Mouse (Mus musculus) embryonic facial prominence, embryonic 10.5 days (tissue): Measurements from ENCODE around the gene Cyba. TPM values are rescaled to one million over a fixed set of nuclear protein-coding genes. Genes with fewer than 3 reads are reported as not detected.
A peak's percentile ranks its signal among the peaks of the same experiment; 100 is the strongest.

Experiments used
- DNase-seq: peaks from one replicate; pipeline ENCODE4 v3.0.0-alpha.2; 2017; ENCODE audit warnings: low spot score
- H3K27ac ChIP-seq: fragments of 300-500 bp; sonication (generic); replicated peaks from 2 replicates; pipeline ENCODE4 v1.5.1; 2016; ENCODE audit warnings: mild to moderate bottlenecking
- H3K27me3 ChIP-seq: fragments of 300-500 bp; sonication (generic); replicated peaks from 2 replicates; pipeline ENCODE4 v1.6.1; 2016; ENCODE audit warnings: low read depth, mild to moderate bottlenecking; ENCODE audit not compliant: poor library complexity, severe bottlenecking
- H3K36me3 ChIP-seq: fragments of 300-500 bp; sonication (generic); replicated peaks from 2 replicates; pipeline ENCODE4 v1.6.1; 2016; ENCODE audit warnings: mild to moderate bottlenecking, moderate library complexity
- H3K4me1 ChIP-seq: fragments of 300-500 bp; sonication (generic); 2 replicates; pipeline ENCODE4 v1.6.1; 2016
- H3K4me3 ChIP-seq: fragments of 300-500 bp; sonication (generic); 2 replicates; pipeline ENCODE4 v1.5.1; 2016; ENCODE audit warnings: mild to moderate bottlenecking, moderate library complexity
- H3K9me3 ChIP-seq: fragments of 300-500 bp; sonication (generic); 2 replicates; pipeline ENCODE4 v1.6.1; 2016; ENCODE audit warnings: mild to moderate bottlenecking
- WGBS: fragments of 180-500 bp; shearing (Covaris S2); methylation state at CpG from one replicate; pipeline ENCODE4 v1.1.7; 2016; 5-methylcytosine and 5-hydroxymethylcytosine counted together
- polyA plus RNA-seq: library from polyadenylated mRNA; unstranded; fragments of >200 nt; fragmentation: Nextera tagmentation; extraction: Ambion mirVana; gene quantifications from 2 replicates; pipeline ENCODE4 v1.2.1, GENCODE M21; 2016

Cyba gene
- polyA plus RNA-seq, 1 experiment from 2014 or later, result 62.6 TPM

DNA sequence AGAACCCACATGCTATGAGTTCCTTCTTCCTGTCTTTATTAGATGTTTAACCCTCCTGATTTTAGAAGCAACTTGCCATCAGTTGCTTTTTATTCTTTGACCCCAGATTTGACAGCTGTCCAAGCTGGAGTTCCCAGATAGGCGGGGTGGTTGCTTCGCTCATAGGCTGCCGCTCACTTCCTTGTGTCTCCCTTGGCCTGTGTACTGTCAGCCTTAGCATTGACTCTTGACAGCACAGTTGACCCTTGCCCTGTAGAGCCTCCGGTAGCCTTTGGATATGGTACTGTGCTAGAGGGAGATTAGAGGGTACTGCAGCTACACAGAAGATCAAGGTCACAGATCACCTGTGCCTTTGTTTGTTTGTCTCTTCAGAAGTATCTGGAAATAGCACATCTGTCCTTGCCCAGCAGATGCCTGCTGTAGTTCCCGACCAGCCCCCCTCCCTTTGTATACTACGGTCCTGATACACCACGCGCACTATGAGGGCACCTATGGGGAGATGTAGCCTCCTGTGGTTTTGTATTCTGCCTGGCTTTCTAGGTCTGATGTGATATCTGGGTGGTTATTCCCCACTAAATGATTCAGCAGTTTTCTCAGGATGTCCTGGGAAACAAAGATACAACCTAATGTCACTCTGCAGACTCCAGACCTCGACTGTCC is 27.5 kb downstream of the Cyba start:
- Histone ChIP-seq H3K27ac (no peak overlapping the region), H3K4me1 (no peaks in the 10 kb centered on the region), H3K27me3 (no peaks in the 10 kb centered on the region), H3K4me3 (no peak overlapping the region), H3K36me3 (peaks cover 99% of the 10 kb centered on the region), H3K9me3 (no peaks in the 10 kb centered on the region)
- no peak for DNase-seq
- 93% methylated on average over 9 of the region's 9 CpGs for WGBS

DNA sequence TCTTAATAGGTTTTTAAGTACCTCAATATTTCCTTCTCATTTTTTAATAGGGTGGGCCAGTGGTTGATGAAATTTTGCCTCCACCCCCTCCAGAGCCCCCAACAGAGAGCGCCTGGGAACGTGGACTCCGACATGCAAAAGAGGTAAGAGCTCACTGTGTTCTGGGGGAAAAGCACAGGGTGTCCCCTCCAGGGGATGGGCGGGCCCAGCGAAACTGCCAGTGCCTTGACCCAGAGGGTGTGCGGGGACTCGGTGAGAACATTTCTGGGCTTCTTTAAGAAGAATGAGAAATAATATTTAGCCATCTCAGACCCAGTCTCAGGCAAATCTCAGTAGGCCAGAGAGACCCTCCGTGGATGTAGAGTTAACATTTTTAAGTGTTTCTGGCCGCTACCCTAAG is 34.5 kb downstream of the Cyba start:
- no peaks in the 10 kb centered on the region for H3K27me3 ChIP-seq
- H3K27ac ChIP-seq, result no peak overlapping the region
- H3K4me1 ChIP-seq, result no peaks in the 10 kb centered on the region
- WGBS, result 94% methylated on average over 9 of the region's 9 CpGs
- no peak for DNase-seq
- H3K36me3 ChIP-seq, result peaks cover 96% of the 10 kb centered on the region
- no peak overlapping the region for H3K4me3 ChIP-seq
- no peaks in the 10 kb centered on the region for H3K9me3 ChIP-seq

DNA sequence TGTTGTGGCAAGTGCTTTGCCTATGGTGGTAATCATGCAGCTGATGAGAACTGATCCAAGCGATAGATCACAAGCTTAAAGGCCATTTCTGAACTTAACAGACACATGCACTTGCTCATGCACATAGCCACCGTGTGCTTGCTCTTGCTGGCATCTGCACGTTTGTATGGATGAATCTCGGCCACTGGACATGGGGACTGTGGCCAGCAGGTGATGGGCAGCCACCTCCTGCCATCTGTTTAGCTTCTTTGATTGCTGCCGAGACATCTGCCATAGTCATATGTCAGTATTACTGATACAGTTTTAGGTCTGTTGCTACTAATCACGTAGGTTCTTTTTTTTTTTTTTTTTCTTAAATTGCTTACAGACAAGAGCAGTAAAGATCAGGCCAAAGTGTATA is 37.4 kb downstream of the Cyba start:
- Histone ChIP-seq H3K27ac (no peak overlapping the region), H3K4me1 (no peaks in the 10 kb centered on the region), H3K9me3 (no peaks in the 10 kb centered on the region), H3K27me3 (no peaks in the 10 kb centered on the region), H3K36me3 (peaks cover 94% of the 10 kb centered on the region), H3K4me3 (no peak overlapping the region)
- WGBS, result 92% methylated on average over 6 of the region's 6 CpGs
- no peak for DNase-seq

DNA sequence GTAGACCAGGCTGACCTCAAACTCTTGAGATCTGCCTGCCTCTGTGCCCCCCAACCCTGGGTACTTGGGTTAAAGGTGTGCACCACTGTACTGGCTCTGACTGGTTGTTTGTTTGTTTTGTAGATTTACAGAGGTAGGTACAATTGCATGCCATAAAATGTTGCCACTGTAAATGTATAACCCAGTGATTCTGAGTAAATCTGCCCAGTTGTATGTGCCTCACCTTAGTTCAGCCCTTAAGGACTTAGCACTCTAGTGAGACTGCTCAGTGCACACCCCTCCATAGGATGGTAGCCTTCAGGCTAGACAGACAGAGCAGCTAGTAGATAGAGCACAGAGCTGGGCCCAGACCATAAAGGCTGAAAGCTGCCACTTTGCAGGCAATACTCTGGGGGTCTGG is 39.0 kb downstream of the Cyba start:
- Histone ChIP-seq H3K4me3 (no peak overlapping the region), H3K27ac (no peak overlapping the region), H3K4me1 (no peaks in the 10 kb centered on the region), H3K9me3 (no peaks in the 10 kb centered on the region), H3K27me3 (no peaks in the 10 kb centered on the region), H3K36me3 (peaks cover 94% of the 10 kb centered on the region)
- DNase-seq, result no peak

DNA sequence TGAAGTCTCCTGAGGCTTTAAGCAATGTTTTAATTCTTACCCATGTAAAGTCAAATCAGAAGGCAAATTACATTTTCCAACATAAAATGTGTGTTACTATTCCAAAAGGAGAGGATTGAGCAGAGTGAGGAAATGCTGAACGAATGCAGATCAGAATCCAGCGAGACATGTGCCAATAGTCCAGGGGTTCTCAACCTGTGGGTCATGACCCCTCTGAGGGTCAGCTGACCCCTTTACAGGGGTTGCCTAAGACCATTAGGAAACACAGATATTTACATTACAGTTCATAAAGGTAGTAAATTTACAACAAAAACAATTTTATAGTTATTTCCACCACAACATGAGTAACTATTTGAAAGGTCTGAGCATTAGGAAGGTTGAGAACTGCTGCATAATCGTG is 42.0 kb downstream of the Cyba start:
- DNase-seq, result no peak
- Histone ChIP-seq H3K4me3 (no peak overlapping the region), H3K27ac (no peak overlapping the region), H3K4me1 (no peaks in the 10 kb centered on the region), H3K9me3 (no peaks in the 10 kb centered on the region), H3K27me3 (no peaks in the 10 kb centered on the region), H3K36me3 (peaks cover 98% of the 10 kb centered on the region)
- 90% methylated on average over 3 of the region's 3 CpGs for WGBS

DNA sequence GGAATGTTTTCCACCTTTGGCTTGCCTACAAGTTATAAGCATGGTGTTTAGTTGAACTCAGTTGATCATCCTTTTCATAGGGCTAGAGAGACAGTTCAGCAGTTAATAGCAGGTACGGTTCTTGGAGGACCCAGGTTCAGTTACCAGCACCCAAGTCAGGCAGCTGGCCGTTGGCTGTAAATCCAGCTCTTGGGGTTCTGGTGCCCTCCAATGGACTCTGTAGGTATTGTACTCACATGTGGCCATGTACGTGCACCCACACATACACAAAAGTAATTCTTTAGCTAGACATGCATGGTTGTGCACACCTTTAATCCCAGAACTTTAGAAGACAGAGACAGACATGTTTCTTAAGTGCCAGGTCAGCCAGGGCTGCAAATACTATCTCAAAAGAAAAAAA is 43.4 kb downstream of the Cyba start:
- Histone ChIP-seq H3K36me3 (peaks cover 98% of the 10 kb centered on the region), H3K27ac (no peak overlapping the region), H3K9me3 (no peaks in the 10 kb centered on the region), H3K4me3 (no peak overlapping the region), H3K27me3 (no peaks in the 10 kb centered on the region), H3K4me1 (no peaks in the 10 kb centered on the region)
- DNase-seq, result no peak
- WGBS, result 87% methylated on average over 3 of the region's 3 CpGs

DNA sequence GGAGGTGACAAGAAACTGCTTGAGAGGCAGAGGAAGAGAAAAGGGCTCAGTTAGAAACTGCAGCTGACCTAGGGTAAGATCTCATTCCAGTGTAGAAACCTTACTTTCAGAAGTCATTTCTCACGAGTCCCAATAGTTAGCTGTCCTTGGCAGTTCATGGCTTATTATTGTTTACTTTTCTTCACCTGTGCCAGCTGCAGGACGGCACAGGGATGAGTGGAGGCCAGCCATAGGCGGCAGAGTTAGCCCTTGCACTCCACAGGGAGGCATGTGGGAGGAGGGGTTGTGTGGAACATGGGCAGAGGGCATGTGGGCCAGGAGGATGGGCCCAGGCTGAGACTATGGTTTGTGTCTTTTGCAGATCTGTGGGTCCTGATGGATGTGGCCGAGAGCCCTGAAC is 49.7 kb downstream of the Cyba start:
- no peak for DNase-seq
- Histone ChIP-seq H3K4me3 (no peak overlapping the region), H3K9me3 (no peaks in the 10 kb centered on the region), H3K4me1 (peaks cover 8% of the 10 kb centered on the region), H3K36me3 (peaks cover 96% of the 10 kb centered on the region), H3K27ac (no peak overlapping the region), H3K27me3 (no peaks in the 10 kb centered on the region)
- WGBS, result 88% methylated on average over 4 of the region's 4 CpGs

DNA sequence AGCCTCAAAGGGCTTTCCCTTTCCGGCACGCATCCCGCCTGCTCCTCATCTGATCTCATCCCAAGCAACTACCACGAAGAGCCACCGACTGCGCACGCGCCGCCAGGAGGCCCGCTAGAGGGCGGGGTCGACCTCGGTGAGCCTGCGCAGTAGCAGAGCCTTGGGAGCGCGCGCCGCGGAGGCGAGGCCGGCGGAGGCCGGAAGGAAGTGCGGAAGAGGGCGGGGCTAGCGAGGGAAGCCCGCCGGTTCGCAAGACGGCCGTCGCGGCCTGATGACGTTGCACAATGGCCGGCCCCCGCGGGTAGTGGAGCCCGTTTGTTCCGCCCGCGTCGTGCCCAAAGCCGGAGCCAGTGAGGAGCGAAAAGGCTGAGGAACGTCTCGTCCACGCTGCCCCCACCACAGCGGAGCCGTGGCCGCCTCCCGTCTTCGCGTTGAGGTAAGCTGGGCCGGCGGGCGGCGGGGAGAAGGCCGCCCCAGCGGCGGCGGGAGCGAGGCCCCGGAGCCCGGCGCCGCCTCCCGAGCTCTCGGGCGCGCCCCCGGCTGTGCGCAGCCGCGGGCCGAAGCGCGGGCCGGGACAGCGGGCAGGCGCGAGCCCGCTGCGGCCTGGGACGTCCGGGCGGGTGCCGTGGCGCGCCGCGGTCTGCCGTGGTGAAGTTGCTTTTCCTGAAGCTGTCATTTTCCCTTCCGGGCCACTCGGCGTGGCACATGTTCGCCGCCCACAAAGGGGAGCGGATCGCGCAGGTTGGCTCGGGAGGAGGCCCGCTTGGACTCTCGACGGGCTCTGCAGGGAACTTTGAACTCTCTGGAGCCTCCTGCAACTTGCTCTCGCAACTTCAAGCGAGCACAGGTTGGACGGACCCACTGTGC is 56.1 kb downstream of the Cyba start, which contains the start of gene Zc3h18:
Zc3h18 (plus strand) TSS at position 245 of the 867 bp plus-strand sequence.
- peaks cover 36% of the 10 kb centered on the region for H3K36me3 ChIP-seq
- H3K27me3 ChIP-seq, result no peaks in the 10 kb centered on the region
- H3K9me3 ChIP-seq, result no peaks in the 10 kb centered on the region
- WGBS, result under 1% methylated on average over 107 of the region's 107 CpGs
- peak within 1 kb of the TSS; percentile 94 for H3K27ac ChIP-seq
- H3K4me3 ChIP-seq, result peak within 1 kb of the TSS; percentile 89
- H3K4me1 ChIP-seq, result peaks cover 23% of the 10 kb centered on the region
- DNase-seq, result peak; percentile 100

DNA sequence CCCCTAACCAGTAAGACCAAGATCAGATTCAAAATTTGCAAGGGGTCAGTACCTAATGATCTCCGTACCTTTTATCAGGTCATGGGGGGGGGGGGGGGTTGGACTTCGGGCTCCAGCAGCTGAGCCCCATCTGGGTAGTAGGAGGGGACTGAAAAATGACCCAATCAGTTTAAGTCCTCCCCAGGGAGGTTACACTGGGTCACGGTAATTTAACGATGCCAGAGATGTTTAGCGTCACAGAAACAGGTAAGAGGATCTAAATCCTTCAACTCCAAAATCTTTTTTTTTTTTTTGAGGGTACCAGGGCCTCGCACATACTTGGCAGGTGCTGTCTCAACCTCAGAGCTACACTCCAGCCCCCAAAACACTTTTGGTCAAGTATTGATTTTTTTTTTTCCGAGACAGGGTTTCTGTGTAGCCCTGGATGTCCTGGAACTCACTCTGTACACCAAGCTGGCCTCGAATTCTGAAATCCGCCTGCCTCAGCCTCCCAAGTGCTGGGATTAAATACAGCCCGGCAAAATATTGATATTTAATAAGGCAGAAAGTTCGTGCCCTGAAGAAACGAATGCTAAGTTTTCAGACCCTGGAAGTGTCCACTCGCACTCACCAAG is 56.9 kb downstream of the Cyba start:
- DNase-seq, result no peak
- Histone ChIP-seq H3K27ac (peak overlapping the region; percentile 94), H3K27me3 (0 out of 2 replicates have a peak, but pooled peaks cover 1% of the 10 kb centered on the region), H3K9me3 (no peaks in the 10 kb centered on the region), H3K4me3 (peak overlapping the region; percentile 89), H3K36me3 (peaks cover 29% of the 10 kb centered on the region), H3K4me1 (peaks cover 21% of the 10 kb centered on the region)
- WGBS, result 29% methylated on average over 13 of the region's 13 CpGs

DNA sequence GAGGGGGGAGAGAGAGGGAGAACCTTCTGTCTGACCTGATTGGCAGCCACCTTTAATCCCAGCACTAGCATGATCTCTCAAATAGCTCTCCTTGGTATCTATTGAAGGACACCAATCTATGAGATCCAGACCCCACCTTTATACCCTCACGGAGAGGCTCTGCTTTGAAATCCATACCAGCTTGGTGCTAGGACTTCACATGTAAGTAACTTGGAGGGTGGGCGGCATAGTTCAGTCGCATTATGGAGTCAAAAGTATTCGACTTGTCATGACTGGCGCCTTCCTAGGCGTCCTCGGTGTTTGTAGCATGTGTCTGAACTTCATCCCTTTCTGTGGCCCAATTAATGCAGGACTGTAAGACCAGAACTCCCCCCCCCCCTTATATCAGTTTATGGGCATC is 57.4 kb downstream of the Cyba start:
- Histone ChIP-seq H3K36me3 (peaks cover 24% of the 10 kb centered on the region), H3K9me3 (no peaks in the 10 kb centered on the region), H3K27ac (no peak overlapping the region), H3K4me3 (peak overlapping the region; percentile 89; the same call in 1 of the 2 replicates), H3K27me3 (0 out of 2 replicates have a peak, but pooled peaks cover 4% of the 10 kb centered on the region), H3K4me1 (peaks cover 21% of the 10 kb centered on the region)
- 93% methylated on average over 7 of the region's 7 CpGs for WGBS
- no peak for DNase-seq
